Mouse (Mus musculus): ENCODE results near the gene 1700067K01Rik.
"Not testable (repeated sequence)": the region's sequence is repeated elsewhere in the genome, so short reads cannot be mapped to it uniquely, and the experiment has no call there.

- not testable (repeated sequence) for TF ChIP-seq CTCF (conservative IDR thresholded peaks at IDR 0.05; ENCODE audit: low read length); POU5F1 (IDR thresholded peaks at IDR 0.05; ENCODE audit: borderline replicate concordance, low read length)
Measured at GRCm38 (mm10) chr8:84005502-84005901, 4.2 kb downstream of the 1700067K01Rik start.
